Mouse (Mus musculus) gastrocnemius, postnatal 10 days (tissue): ENCODE measurements around the gene Spty2d1. TPM values are rescaled to one million over a fixed set of nuclear protein-coding genes. Genes with fewer than 3 reads are reported as not detected.
"Not testable (repeated sequence)": the region's sequence is repeated elsewhere in the genome, so short reads cannot be mapped to it uniquely, and the experiment has no call there.

Source experiments
- DNase-seq: peaks from one replicate; pipeline ENCODE4 v3.0.0; 2021; ENCODE audit warnings: mixed read lengths
- total RNA-seq, 2 experiments: library from RNA; stranded (reverse); gene quantifications; 2 replicates each; pipeline ENCODE4 v1.2.3; 2021

Gene Spty2d1
- total RNA-seq, 2 experiments from 2014 or later = 9.9 to 13.1 TPM

DNA sequence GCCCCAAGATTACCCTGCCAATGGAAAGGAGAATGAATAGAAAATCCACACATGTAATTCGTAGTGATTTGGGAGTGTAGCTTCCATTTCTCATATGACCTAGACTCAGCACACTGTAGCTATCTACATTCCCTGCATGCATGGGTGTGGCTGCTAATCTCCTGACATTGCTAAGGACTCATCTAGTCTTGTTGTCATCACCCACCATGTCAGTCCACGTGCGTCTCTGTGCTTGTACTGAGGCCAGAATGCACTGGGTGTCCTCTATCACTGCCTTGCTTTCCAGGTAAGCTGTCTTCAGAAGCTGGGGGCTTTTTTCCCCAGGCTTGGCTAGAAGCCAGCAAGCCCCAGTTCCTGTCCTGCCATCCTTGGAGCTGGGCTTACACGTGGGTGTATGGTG lies 18.8 kb downstream of the Spty2d1 start:
- not testable (repeated sequence) for DNase-seq

- no peak for DNase-seq
These were observed 21.1 kb downstream of the Spty2d1 start for GRCm38 (mm10) chr7:46987073-46987472.

- DNase-seq = no peak
These were observed 21.6 kb downstream of the Spty2d1 start for GRCm38 (mm10) chr7:46986646-46987045.

DNA sequence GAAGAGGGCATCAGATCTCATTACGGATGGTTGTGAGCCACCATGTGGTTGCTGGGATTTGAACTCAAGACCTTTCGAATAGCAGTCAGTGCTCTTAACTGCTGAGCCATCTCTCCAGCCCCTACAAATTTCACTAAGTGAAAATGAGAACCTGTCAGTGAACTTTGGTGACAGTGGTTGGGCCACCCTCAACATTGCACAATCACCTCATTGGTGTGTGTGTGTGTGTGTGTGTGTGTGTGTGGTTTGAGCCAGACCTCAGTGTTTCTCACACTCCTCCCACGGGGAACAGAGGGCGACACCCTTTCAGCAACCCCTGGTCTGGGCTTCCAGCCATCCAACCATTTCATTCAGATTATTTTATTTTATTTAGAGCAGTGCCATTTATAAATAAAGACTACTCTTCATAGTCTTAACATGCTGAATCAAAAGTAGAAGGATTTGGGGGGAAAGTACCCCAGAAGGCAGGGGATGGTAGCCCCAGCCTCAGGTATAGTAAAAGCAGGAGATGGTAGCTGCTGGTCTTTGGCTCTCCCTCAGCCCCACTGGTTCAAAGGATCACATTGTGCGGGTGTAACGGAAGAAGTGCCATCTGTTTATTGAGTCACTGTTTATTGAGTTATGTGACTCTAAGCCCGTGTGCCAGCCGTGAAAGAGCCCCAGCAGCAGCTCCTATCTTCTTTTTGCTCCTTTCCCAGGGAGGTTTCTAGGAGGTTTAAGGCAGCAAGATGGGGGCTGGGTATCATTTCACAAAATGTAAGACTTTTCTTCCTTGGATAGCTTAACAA lies 22.3 kb downstream of the Spty2d1 start:
- no peak for DNase-seq

- DNase-seq = no peak
These were observed 24.9 kb downstream of the Spty2d1 start, which contains the start of gene Gm9999 for GRCm38 (mm10) chr7:46983280-46983679. Gene Gm9999, plus strand, starts transcription at chr7:46983580.

DNA sequence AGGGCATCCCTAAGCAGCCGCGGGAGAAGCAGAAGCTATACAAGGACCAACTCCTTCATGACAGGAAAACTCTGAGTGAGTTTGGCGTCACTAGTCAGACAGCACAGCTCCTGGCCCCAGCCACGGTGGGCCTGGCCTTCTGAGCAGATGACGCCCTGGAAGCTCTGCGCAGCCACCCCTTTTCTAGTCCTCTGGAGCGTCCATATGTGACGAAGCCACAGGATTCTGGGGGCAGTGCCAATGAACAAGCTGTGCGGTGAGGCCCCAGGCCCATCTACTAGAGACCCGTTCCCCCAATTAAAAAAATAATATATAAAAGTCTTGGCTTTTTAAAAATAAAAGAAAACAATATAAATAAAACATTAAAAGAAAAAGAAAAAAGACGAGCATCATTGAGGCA lies 32.8 kb downstream of the Spty2d1 start:
- DNase-seq = no peak

- no peak for DNase-seq
These were observed 33.6 kb downstream of the Spty2d1 start for GRCm38 (mm10) chr7:46974648-46975047.

- DNase-seq = no peak
These were observed 38.3 kb downstream of the Spty2d1 start for GRCm38 (mm10) chr7:46969898-46970297.

GRCm38 (mm10) chr7:46964070-46964469 lies 44.1 kb downstream of the Spty2d1 start:
- no peak for DNase-seq

DNA sequence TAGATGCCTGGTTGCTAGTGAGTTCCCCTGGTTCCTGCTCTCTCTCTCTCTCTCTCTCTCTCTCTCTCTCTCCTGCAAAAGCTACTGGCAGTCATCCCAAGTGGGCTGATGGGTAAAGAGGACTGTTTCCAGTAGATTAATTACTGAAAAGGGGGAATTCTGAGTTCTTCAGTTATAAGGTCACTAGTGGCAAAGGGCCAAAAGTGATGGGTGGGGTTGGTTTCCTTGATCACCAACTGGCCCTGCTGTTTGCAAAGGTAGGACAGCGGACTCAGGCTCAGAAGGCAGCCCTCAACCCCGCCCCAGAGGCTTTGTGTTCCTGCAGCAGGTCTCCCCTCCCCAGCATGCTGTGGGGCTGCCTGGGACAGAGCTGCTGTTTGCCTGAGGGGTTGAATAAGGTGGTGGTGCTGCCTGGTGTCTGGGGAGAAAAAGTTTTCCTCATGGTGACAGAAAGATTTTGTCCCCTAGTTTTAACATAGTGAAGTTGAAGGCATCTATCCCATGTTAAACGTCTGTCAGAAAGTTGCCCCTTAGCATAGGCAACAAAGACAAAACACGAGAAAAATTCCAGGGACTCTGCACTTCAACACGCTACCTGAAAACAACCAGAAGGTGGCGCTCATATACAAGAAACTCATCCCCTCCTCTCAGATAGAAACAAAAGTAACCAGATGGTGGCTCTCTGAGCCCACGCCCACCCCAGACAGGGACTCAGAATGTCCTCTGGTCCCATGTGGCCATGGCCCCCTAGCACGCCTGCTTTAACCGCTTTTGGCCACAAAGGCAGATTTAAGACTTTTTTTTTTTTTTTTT lies 45.2 kb downstream of the Spty2d1 start:
- DNase-seq = peak; percentile 59

DNA sequence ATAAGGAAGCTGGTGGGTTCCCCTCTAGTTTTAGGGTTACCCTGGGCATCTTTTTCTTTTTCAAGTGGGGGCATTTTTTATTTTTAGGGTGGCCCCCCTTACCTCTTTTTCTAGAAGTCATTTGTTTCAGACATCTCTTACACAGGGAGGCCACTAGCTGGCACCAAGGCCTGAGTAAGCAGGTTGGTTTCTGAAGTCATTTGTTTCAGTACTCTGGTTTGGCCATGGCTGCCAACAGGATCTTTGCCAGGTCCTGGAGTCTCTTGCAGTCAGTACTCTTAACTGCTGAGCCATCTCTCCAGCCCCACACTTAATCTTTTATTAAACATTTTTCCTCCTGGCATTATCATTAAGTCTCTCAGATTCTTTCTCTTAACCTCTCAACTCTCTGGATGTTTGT lies 46.1 kb downstream of the Spty2d1 start:
- no peak for DNase-seq

GRCm38 (mm10) chr7:46960991-46961390 lies 47.2 kb downstream of the Spty2d1 start:
- no peak for DNase-seq

GRCm38 (mm10) chr7:46958853-46959252 lies 49.4 kb downstream of the Spty2d1 start:
- no peak for DNase-seq

DNA sequence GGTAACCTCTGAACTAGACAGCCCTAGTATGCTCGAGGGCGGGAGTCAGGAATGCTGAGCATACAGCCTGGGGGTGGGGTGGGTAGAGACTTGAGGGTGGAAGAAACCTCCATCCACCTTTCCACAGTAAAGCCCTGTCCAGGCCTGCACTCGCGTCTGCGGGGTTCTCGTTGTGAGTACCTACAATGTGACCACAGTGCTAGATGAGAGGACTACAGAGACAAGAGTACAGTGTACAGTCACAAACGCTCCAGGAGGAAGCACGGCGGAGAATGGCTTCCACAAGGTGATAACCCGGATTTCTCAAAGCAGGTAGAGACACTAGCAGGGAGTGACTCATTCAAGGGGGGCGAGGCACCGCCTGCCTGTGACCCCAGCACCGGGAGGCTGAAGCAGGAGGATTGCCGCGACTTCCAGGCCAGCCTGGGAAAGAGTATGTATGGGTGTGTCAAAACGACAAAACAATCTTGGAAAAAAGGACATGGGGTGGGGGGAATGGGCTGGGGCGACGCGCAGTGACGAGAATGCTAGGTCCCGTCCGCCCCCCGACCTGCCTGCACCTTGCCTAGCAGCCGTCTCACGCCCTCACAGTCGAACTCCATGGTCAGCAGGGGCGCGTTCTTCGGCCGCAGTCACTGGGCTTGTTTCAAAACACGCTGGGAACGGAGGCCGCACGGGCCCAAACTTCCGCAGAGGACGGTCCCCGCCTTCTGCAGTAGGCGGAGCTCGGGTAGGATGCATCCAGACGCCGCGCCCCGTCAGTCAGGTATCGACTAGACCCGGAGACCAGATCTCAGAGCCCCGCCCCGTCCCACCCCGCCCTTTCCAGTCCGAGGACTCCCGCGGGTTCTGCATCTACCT lies 50.1 kb downstream of the Spty2d1 start, which contains the start of gene Uevld:
TSS of gene Uevld (minus strand) at position 697 of the 861 bp plus-strand sequence.
- peak; percentile 93 for DNase-seq

Other genes starting within 250 kb of the Spty2d1 start
- 10 to 100 TPM; 12.1 to 16.0 TPM for gene Hps5, start 212.3 kb downstream of the Spty2d1 start, total RNA-seq
- 10 to 100 TPM; 18.3 to 23.4 TPM for gene Gtf2h1, start 212.3 kb downstream of the Spty2d1 start, total RNA-seq
- 1,000 to 10,000 TPM; 1,967 to 2,342 TPM for gene Ldha, start 166.9 kb downstream of the Spty2d1 start, total RNA-seq
- not detected for gene Ldhc, start 147.2 kb downstream of the Spty2d1 start, total RNA-seq
- gene Tsg101, start 88.4 kb downstream of the Spty2d1 start, total RNA-seq = 10 to 100 TPM; 50.2 to 57.1 TPM
- 10 to 100 TPM; 11.5 to 14.9 TPM for gene Uevld, start 49.9 kb downstream of the Spty2d1 start, total RNA-seq
- gene Gm9999, start 24.8 kb downstream of the Spty2d1 start, total RNA-seq = not detected
- 1 to 10 TPM; 8.2 to 9.0 TPM for gene Tmem86a, start 42.2 kb upstream of the Spty2d1 start, total RNA-seq
- under 1 TPM in 1 of 2 experiments, not detected in 1; 0.20 TPM for gene Ptpn5, start 125.3 kb upstream of the Spty2d1 start, total RNA-seq
- gene Mrgpra6, start 196.5 kb upstream of the Spty2d1 start, total RNA-seq = not detected
- gene Mrgpra9, start 244.4 kb upstream of the Spty2d1 start, total RNA-seq = not detected